ENCODE assay signal across 22 mouse cellular contexts in the genomic region with DNA sequence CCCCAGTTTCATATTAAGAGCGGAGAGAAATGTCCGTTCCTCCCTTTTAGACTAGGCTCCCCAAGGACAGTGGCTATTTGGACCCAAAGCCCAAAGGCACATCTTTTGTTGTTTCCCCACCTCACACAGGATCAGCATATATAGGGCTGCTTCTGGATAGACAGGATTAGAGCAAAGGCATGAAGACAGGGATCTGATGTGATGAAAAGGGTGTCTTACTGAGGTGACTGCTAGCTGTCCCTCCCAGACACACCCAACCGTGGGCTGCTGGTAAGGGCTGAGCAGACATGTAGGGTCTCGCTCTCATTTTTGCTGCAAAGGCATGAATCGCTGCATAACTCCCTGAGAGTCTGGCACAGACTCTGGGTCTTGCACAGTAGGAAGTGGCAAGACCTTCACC. TPM values are rescaled to one million over a fixed set of nuclear protein-coding genes. Genes with fewer than 3 reads are reported as not detected.
A peak's percentile ranks its signal among the peaks of the same experiment; 100 is the strongest.
DNase-seq lines count a peak whose midpoint lies in the region; ATAC-seq lines count a peak whose summit lies in the region.
"Had no signal": no experiment of that assay in that cellular context is flagged by ENCODE, and none has a peak within 500 bp of the region (broad histone marks: within the 10 kb centered on the region; RNA-seq: fewer than 3 reads in every experiment).

No protein-coding gene starts in this region.

- H3K36me3 ChIP-seq in forebrain, embryonic 11.5 days (ENCODE audit: control insufficient read depth, insufficient read depth, low read length): no peaks in the 10 kb centered on the region
- H3K36me3 ChIP-seq in forebrain, embryonic 12.5 days (replicated peaks): no peaks in the 10 kb centered on the region
- no peaks in the 10 kb centered on the region for H3K36me3 ChIP-seq in limb, embryonic 15.5 days
- no peaks in the 10 kb centered on the region for H3K36me3 ChIP-seq in limb, embryonic 10.5 days
- H3K36me3 ChIP-seq in embryonic facial prominence, embryonic 15.5 days: no peaks in the 10 kb centered on the region
- H3K36me3 ChIP-seq: embryonic facial prominence, embryonic 12.5 days; forebrain, embryonic 15.5 days had no signal

- no peak overlapping the region for H3K4me3 ChIP-seq in forebrain, embryonic 11.5 days (ENCODE audit: low read depth, low read length)
- H3K4me3 ChIP-seq in forebrain, embryonic 12.5 days (replicated peaks): no peak overlapping the region
- no peak overlapping the region for H3K4me3 ChIP-seq in limb, embryonic 15.5 days
- H3K4me3 ChIP-seq in limb, embryonic 10.5 days: no peak overlapping the region
- no peak overlapping the region for H3K4me3 ChIP-seq in embryonic facial prominence, embryonic 15.5 days (replicated peaks)
- H3K4me3 ChIP-seq: embryonic facial prominence, embryonic 12.5 days; forebrain, embryonic 13.5 days; forebrain, embryonic 15.5 days had no signal

- no peaks in the 10 kb centered on the region for H3K9me3 ChIP-seq in forebrain, embryonic 11.5 days (ENCODE audit: control insufficient read depth, low read length)
- H3K9me3 ChIP-seq in forebrain, embryonic 12.5 days: no peaks in the 10 kb centered on the region
- no peaks in the 10 kb centered on the region for H3K9me3 ChIP-seq in limb, embryonic 15.5 days
- no peaks in the 10 kb centered on the region for H3K9me3 ChIP-seq in limb, embryonic 10.5 days (replicated peaks)
- H3K9me3 ChIP-seq in embryonic facial prominence, embryonic 15.5 days (replicated peaks): no peaks in the 10 kb centered on the region
- H3K9me3 ChIP-seq: embryonic facial prominence, embryonic 12.5 days; forebrain, embryonic 13.5 days; forebrain, embryonic 15.5 days had no signal

- no peaks in the 10 kb centered on the region for H3K27me3 ChIP-seq in forebrain, embryonic 11.5 days (ENCODE audit: control insufficient read depth, insufficient read depth, low read length)
- H3K27me3 ChIP-seq in forebrain, embryonic 12.5 days: no peaks in the 10 kb centered on the region
- no peaks in the 10 kb centered on the region for H3K27me3 ChIP-seq in limb, embryonic 15.5 days
- no peaks in the 10 kb centered on the region for H3K27me3 ChIP-seq in limb, embryonic 10.5 days (ENCODE audit: low read depth, poor library complexity, severe bottlenecking)
- H3K27me3 ChIP-seq in embryonic facial prominence, embryonic 15.5 days: no peaks in the 10 kb centered on the region
- H3K27me3 ChIP-seq: embryonic facial prominence, embryonic 12.5 days; forebrain, embryonic 13.5 days; forebrain, embryonic 15.5 days had no signal

- ATAC-seq in forebrain, embryonic 11.5 days (replicated peaks; ENCODE audit: low FRiP score): no peak
- ATAC-seq in forebrain, embryonic 12.5 days (ENCODE audit: low FRiP score): no peak
- peak; percentile 65; the same call in 1 of the 2 replicates for ATAC-seq in limb, embryonic 15.5 days (ENCODE audit: insufficient number of reproducible peaks, low FRiP score, low TSS enrichment, low read depth)
- ATAC-seq in embryonic facial prominence, embryonic 15.5 days (ENCODE audit: insufficient number of reproducible peaks, low FRiP score, low TSS enrichment, low read depth): no peak; the same call in 1 of the 2 replicates
- ATAC-seq in inflammation-experienced regulatory T-cells, adult 6 months: no peak
- ATAC-seq: forebrain, embryonic 13.5 days; forebrain, embryonic 15.5 days; forebrain, postnatal 0 days had no signal

- peak; percentile 2 for DNase-seq in forebrain, embryonic 11.5 days (ENCODE audit: low spot score)
- no peak for DNase-seq in limb, embryonic 10.5 days (ENCODE audit: low spot score)
- DNase-seq: adrenal gland, adult 2 months; adrenal gland, postnatal 10 days; adrenal gland, postnatal 25 days; cerebellum, adult 11 months; cerebellum, adult 18-20 months; cerebellum, adult 8-10 months; cerebellum, adult 9-11 months; cerebellum, postnatal 14 days; cerebellum, postnatal 36 days; embryo, embryonic 11 days; forebrain, postnatal 0 days had no signal

- H3K27ac ChIP-seq in forebrain, embryonic 11.5 days (ENCODE audit: low read depth, low read length): no peak overlapping the region
- H3K27ac ChIP-seq in forebrain, embryonic 12.5 days: no peak overlapping the region
- 0 out of 2 replicates have a peak overlapping the region, but pooled peaks have one; percentile 1 for H3K27ac ChIP-seq in limb, embryonic 15.5 days
- no peak overlapping the region for H3K27ac ChIP-seq in limb, embryonic 10.5 days
- H3K27ac ChIP-seq in embryonic facial prominence, embryonic 15.5 days (replicated peaks): peak overlapping the region; percentile 39; the same call in 1 of the 2 replicates
- H3K27ac ChIP-seq: embryonic facial prominence, embryonic 12.5 days; forebrain, embryonic 13.5 days; forebrain, embryonic 15.5 days had no signal

- no peaks in the 10 kb centered on the region for H3K4me1 ChIP-seq in forebrain, embryonic 11.5 days (replicated peaks; ENCODE audit: control insufficient read depth, insufficient read depth, low read length)
- H3K4me1 ChIP-seq in forebrain, embryonic 12.5 days: no peaks in the 10 kb centered on the region
- H3K4me1 ChIP-seq in limb, embryonic 15.5 days: no peaks in the 10 kb centered on the region; the same call in 1 of the 2 replicates
- H3K4me1 ChIP-seq in limb, embryonic 10.5 days: no peaks in the 10 kb centered on the region
- no peaks in the 10 kb centered on the region for H3K4me1 ChIP-seq in embryonic facial prominence, embryonic 15.5 days
- H3K4me1 ChIP-seq: embryonic facial prominence, embryonic 12.5 days; forebrain, embryonic 13.5 days; forebrain, embryonic 15.5 days had no signal

- WGBS in forebrain, embryonic 11.5 days: 87% methylated on average over 5 of the region's 5 CpGs
- WGBS in forebrain, embryonic 12.5 days: 91% methylated on average over 5 of the region's 5 CpGs
- 78% methylated on average over 5 of the region's 5 CpGs for WGBS in limb, embryonic 15.5 days
- WGBS in limb, embryonic 10.5 days: 94% methylated on average over 5 of the region's 5 CpGs
- 77% methylated on average over 5 of the region's 5 CpGs for WGBS in embryonic facial prominence, embryonic 15.5 days

- H3K4me2 ChIP-seq in forebrain, embryonic 11.5 days (ENCODE audit: low read depth, low read length, severe bottlenecking): no peak overlapping the region
- no peak overlapping the region for H3K4me2 ChIP-seq in forebrain, embryonic 12.5 days
- H3K4me2 ChIP-seq in limb, embryonic 15.5 days: no peak overlapping the region
- no peak overlapping the region for H3K4me2 ChIP-seq in embryonic facial prominence, embryonic 15.5 days (replicated peaks)
- H3K4me2 ChIP-seq: embryonic facial prominence, embryonic 12.5 days; forebrain, embryonic 13.5 days; forebrain, embryonic 15.5 days had no signal

- no peak overlapping the region for H3K9ac ChIP-seq in forebrain, embryonic 11.5 days (ENCODE audit: low read length)
- no peak overlapping the region for H3K9ac ChIP-seq in forebrain, embryonic 12.5 days
- H3K9ac ChIP-seq in limb, embryonic 15.5 days: no peak overlapping the region
- no peak overlapping the region for H3K9ac ChIP-seq in embryonic facial prominence, embryonic 15.5 days
- H3K9ac ChIP-seq: embryonic facial prominence, embryonic 12.5 days; forebrain, embryonic 13.5 days; forebrain, embryonic 15.5 days; forebrain, postnatal 0 days had no signal

RNA-seq across cellular contexts. Expression of a gene that starts 14.2 kb away (rescaled TPM):
- polyA plus RNA-seq in forebrain, embryonic 11.5 days (2014; fragmentation: Nextera tagmentation; extraction: Ambion mirVana): not detected in 2 replicates
- polyA plus RNA-seq in forebrain, embryonic 12.5 days (2016; fragmentation: Nextera tagmentation; extraction: Ambion mirVana): not detected in 2 replicates
- polyA plus RNA-seq in limb, embryonic 15.5 days (2015; fragmentation: Nextera tagmentation; extraction: Ambion mirVana): not detected in 2 replicates
- not detected in 2 replicates for polyA plus RNA-seq in limb, embryonic 10.5 days (2016; fragmentation: Nextera tagmentation; extraction: Ambion mirVana)
- not detected in 2 replicates for polyA plus RNA-seq in embryonic facial prominence, embryonic 15.5 days (2015; fragmentation: Nextera tagmentation; extraction: Ambion mirVana)
- not detected for polyA plus RNA-seq in inflammation-experienced regulatory T-cells, adult 6 months (2017; shearing (Covaris generic))
- polyA plus RNA-seq: adrenal gland, adult 2 months; brain, embryonic 14.5 days; C2C12; embryonic facial prominence, embryonic 12.5 days; forebrain, embryonic 13.5 days; forebrain, embryonic 15.5 days; forebrain, postnatal 0 days had no signal

RNA-seq across cellular contexts. Expression of a gene that starts 30.0 kb away (rescaled TPM):
- polyA plus RNA-seq in forebrain, embryonic 11.5 days (2014; fragmentation: Nextera tagmentation; extraction: Ambion mirVana): 3.8 and 3.9 TPM in 2 replicates
- 3.2 TPM in 2 replicates for polyA plus RNA-seq in forebrain, embryonic 12.5 days (2016; fragmentation: Nextera tagmentation; extraction: Ambion mirVana)
- 30.2 and 30.9 TPM in 2 replicates for polyA plus RNA-seq in limb, embryonic 15.5 days (2015; fragmentation: Nextera tagmentation; extraction: Ambion mirVana)
- 4.1 and 4.5 TPM in 2 replicates for polyA plus RNA-seq in limb, embryonic 10.5 days (2016; fragmentation: Nextera tagmentation; extraction: Ambion mirVana)
- 25.8 and 27.0 TPM in 2 replicates for polyA plus RNA-seq in embryonic facial prominence, embryonic 15.5 days (2015; fragmentation: Nextera tagmentation; extraction: Ambion mirVana)
- 1 to 10 TPM; 1.8 to 3.9 (median 3.3) TPM for polyA plus RNA-seq in inflammation-experienced regulatory T-cells, adult 6 months (2017; shearing (Covaris generic))

RNA-seq across cellular contexts. Expression of a gene that starts 46.2 kb away (rescaled TPM):
- 46.9 and 48.5 TPM in 2 replicates for polyA plus RNA-seq in forebrain, embryonic 11.5 days (2014; fragmentation: Nextera tagmentation; extraction: Ambion mirVana)
- polyA plus RNA-seq in forebrain, embryonic 12.5 days (2016; fragmentation: Nextera tagmentation; extraction: Ambion mirVana): 67.5 and 70.5 TPM in 2 replicates
- 43.4 and 45.7 TPM in 2 replicates for polyA plus RNA-seq in limb, embryonic 15.5 days (2015; fragmentation: Nextera tagmentation; extraction: Ambion mirVana)
- 45.5 and 46.2 TPM in 2 replicates for polyA plus RNA-seq in limb, embryonic 10.5 days (2016; fragmentation: Nextera tagmentation; extraction: Ambion mirVana)
- 47.8 and 48.9 TPM in 2 replicates for polyA plus RNA-seq in embryonic facial prominence, embryonic 15.5 days (2015; fragmentation: Nextera tagmentation; extraction: Ambion mirVana)
- 10 to 100 TPM; 12.2 to 17.5 (median 16.6) TPM for polyA plus RNA-seq in inflammation-experienced regulatory T-cells, adult 6 months (2017; shearing (Covaris generic))

Comparison
In these comparisons a context has a peak if more than half of its experiments do, and no peak if none do; other contexts are left out.
1. H3K27ac ChIP-seq: peak in limb, embryonic 15.5 days (single experiment) and embryonic facial prominence, embryonic 15.5 days (single experiment); none in forebrain, embryonic 11.5 days (single experiment), forebrain, embryonic 12.5 days (single experiment) and limb, embryonic 10.5 days (single experiment).